Mouse (Mus musculus) liver, embryonic 14.5 days (tissue): ENCODE measurements around the gene Rgsl1. TPM values are rescaled to one million over a fixed set of nuclear protein-coding genes. Genes with fewer than 3 reads are reported as not detected.

Source experiments
- ATAC-seq: fragments of 200-750 bp; cut with Nextera tagmentation; 2 replicates; pipeline ENCODE4 v1.8.0; 2017; ENCODE audit warnings: moderate number of reproducible peaks, mild to moderate bottlenecking, moderate library complexity; ENCODE audit not compliant: insufficient read depth
- DNase-seq, 3 experiments: peaks; one replicate each; pipeline ENCODE4 v3.0.0-alpha.2; 2012 to 2013; ENCODE audit warnings: low read depth in 3 of 3, low spot score in 3 of 3
- H3K27ac ChIP-seq: fragments of 300-500 bp; sonication (generic); 2 replicates; pipeline ENCODE4 v1.5.1; 2014; ENCODE audit warnings: moderate library complexity, mild to moderate bottlenecking, control low read depth, inconsistent platforms
- H3K27me3 ChIP-seq: fragments of 300-500 bp; sonication (generic); 2 replicates; pipeline ENCODE4 v1.6.1; 2014; ENCODE audit warnings: mild to moderate bottlenecking, low read length, moderate library complexity; ENCODE audit not compliant: control insufficient read depth, insufficient read depth
- H3K36me3 ChIP-seq: fragments of 300-500 bp; sonication (generic); replicated peaks from 2 replicates; pipeline ENCODE4 v1.6.1; 2014; ENCODE audit warnings: low read depth; ENCODE audit not compliant: control insufficient read depth, insufficient read depth
- H3K4me1 ChIP-seq, 2 experiments: fragments of 200-500 bp in 1 of 2; fragments of 300-500 bp in 1 of 2; sonication (generic) in 1 of 2; replicated peaks; 2 replicates each; pipeline ENCODE4 v1.6.1; 2012 to 2014; ENCODE audit warnings: antibody characterized with exemption in 1 of 2, inconsistent platforms in 1 of 2, low read length in 1 of 2; ENCODE audit not compliant: control insufficient read depth in 2 of 2, insufficient read depth in 2 of 2
- H3K4me2 ChIP-seq: fragments of 300-500 bp; sonication (generic); 2 replicates; pipeline ENCODE4 v1.6.1; 2014; ENCODE audit warnings: low read depth, mild to moderate bottlenecking, control low read depth, moderate library complexity
- H3K4me3 ChIP-seq, 2 experiments: fragments of 200-500 bp in 1 of 2; fragments of 300-500 bp in 1 of 2; sonication (generic) in 1 of 2; 2 replicates each; pipeline ENCODE4 v1.5.1; 2012 to 2014; ENCODE audit warnings: low read depth in 2 of 2, low read length in 2 of 2, mild to moderate bottlenecking in 2 of 2, control low read depth in 1 of 2, inconsistent platforms in 1 of 2, moderate library complexity in 1 of 2; ENCODE audit not compliant: insufficient read depth in 1 of 2
- H3K9ac ChIP-seq: fragments of 300-500 bp; sonication (generic); replicated peaks from 2 replicates; pipeline ENCODE4 v1.6.1; 2014; ENCODE audit warnings: mild to moderate bottlenecking, control low read depth, moderate library complexity
- H3K9me3 ChIP-seq: fragments of 300-500 bp; sonication (generic); 2 replicates; pipeline ENCODE4 v1.6.1; 2016; ENCODE audit warnings: low read length, mixed read lengths; ENCODE audit not compliant: control insufficient read depth
- CTCF ChIP-seq: IDR thresholded peaks from 2 replicates; pipeline ENCODE4 v1.5.1; 2016; ENCODE audit warnings: antibody characterized with exemption, low read depth, control low read depth
- EP300 ChIP-seq: IDR thresholded peaks from 2 replicates; pipeline ENCODE4 v1.6.1; 2016; ENCODE audit warnings: antibody characterized with exemption, low read depth
- WGBS: fragments of 180-500 bp; shearing (Covaris S2); extraction: QIAGEN DNeasy Blood & Tissue Kit; methylation state at CpG from one replicate; pipeline ENCODE4 v1.1.7; 2014; ENCODE audit not compliant: insufficient replicate concordance; 5-methylcytosine and 5-hydroxymethylcytosine counted together
- polyA plus RNA-seq, 2 experiments: library from polyadenylated mRNA; depleted of rRNA in 1 of 2; stranded (reverse) in 1 of 2; unstranded in 1 of 2; fragments of >200 nt; fragmentation: Nextera tagmentation in 1 of 2; extraction: Ambion mirVana in 1 of 2; gene quantifications; 2 replicates each; pipeline versions ENCODE4 v1.2.1 to v1.2.3; 2012 to 2014

Rgsl1 gene
- polyA plus RNA-seq, 2 experiments, result 0.03 TPM; not detected in 1

- H3K27ac ChIP-seq, result no peak overlapping the region
- TF ChIP-seq CTCF, result peak; percentile 65
- TF ChIP-seq EP300, result no peak
- ATAC-seq, result no peak
These were observed 36.5 kb downstream of the Rgsl1 start for GRCm38 (mm10) chr1:153807390-153807993.

GRCm38 (mm10) chr1:153803530-153803929, 40.4 kb downstream of the Rgsl1 start:
- H3K9me3 ChIP-seq, result no peaks in the 10 kb centered on the region
- no peak overlapping the region for H3K4me2 ChIP-seq
- DNase-seq, result no peak
- ATAC-seq, result no peak
- no peak overlapping the region for H3K27ac ChIP-seq
- no peak overlapping the region for H3K4me3 ChIP-seq
- no peak overlapping the region for H3K9ac ChIP-seq
- TF ChIP-seq CTCF, result no peak
- TF ChIP-seq EP300, result no peak
- no peaks in the 10 kb centered on the region for H3K27me3 ChIP-seq
- 45% methylated on average over 8 of the region's 8 CpGs for WGBS
- H3K36me3 ChIP-seq, result no peaks in the 10 kb centered on the region
- H3K4me1 ChIP-seq, result no peaks in the 10 kb centered on the region

More at GRCm38 (mm10) chr1:153807390-153807993, 36.5 kb downstream of the Rgsl1 start:
- Histone ChIP-seq H3K36me3 (no peaks in the 10 kb centered on the region), H3K27me3 (no peaks in the 10 kb centered on the region), H3K4me2 (peak overlapping the region; percentile 40; the same call in 1 of the 2 replicates), H3K4me3 (no peak overlapping the region), H3K4me1 (no peaks in the 10 kb centered on the region), H3K9ac (no peak overlapping the region), H3K9me3 (no peaks in the 10 kb centered on the region)
- peak in 2 of 3 experiments; percentile 13 for DNase-seq
- WGBS, result 25% methylated on average over 13 of the region's 13 CpGs

GRCm38 (mm10) chr1:153802691-153803090, 41.3 kb downstream of the Rgsl1 start:
- no peak overlapping the region for H3K27ac ChIP-seq
- H3K4me3 ChIP-seq, result no peak overlapping the region
- no peaks in the 10 kb centered on the region for H3K36me3 ChIP-seq
- no peaks in the 10 kb centered on the region for H3K9me3 ChIP-seq
- no peaks in the 10 kb centered on the region for H3K27me3 ChIP-seq
- no peak for TF ChIP-seq EP300
- ATAC-seq (no peak), DNase-seq (no peak)
- H3K4me1 ChIP-seq, result no peaks in the 10 kb centered on the region
- no peak overlapping the region for H3K9ac ChIP-seq
- 58% methylated on average over 7 of the region's 7 CpGs for WGBS
- no peak overlapping the region for H3K4me2 ChIP-seq

- H3K27me3 ChIP-seq, result no peaks in the 10 kb centered on the region
- no peak for ATAC-seq
- WGBS, result 54% methylated on average over 3 of the region's 3 CpGs
- DNase-seq, result no peak
- H3K9ac ChIP-seq, result no peak overlapping the region
- H3K4me1 ChIP-seq, result no peaks in the 10 kb centered on the region
- no peaks in the 10 kb centered on the region for H3K9me3 ChIP-seq
- TF ChIP-seq EP300, result no peak
- no peak for TF ChIP-seq CTCF
- no peaks in the 10 kb centered on the region for H3K36me3 ChIP-seq
- no peak overlapping the region for H3K27ac ChIP-seq
- H3K4me2 ChIP-seq, result no peak overlapping the region
- H3K4me3 ChIP-seq, result no peak overlapping the region
These were observed 49.7 kb downstream of the Rgsl1 start for GRCm38 (mm10) chr1:153794241-153794640.

GRCm38 (mm10) chr1:153790708-153791107, 53.2 kb downstream of the Rgsl1 start:
- no peak for TF ChIP-seq CTCF
- no peak for TF ChIP-seq EP300
- H3K4me1 ChIP-seq, result 0 out of 4 replicates have a peak, but pooled peaks cover 0 to 2% of the 10 kb centered on the region in 2 experiments
- no peak overlapping the region for H3K27ac ChIP-seq
- 9% methylated on average over 2 of the region's 2 CpGs for WGBS
- ATAC-seq, result no peak
- H3K9me3 ChIP-seq, result no peaks in the 10 kb centered on the region
- no peaks in the 10 kb centered on the region for H3K36me3 ChIP-seq
- no peak for DNase-seq
- no peak overlapping the region for H3K4me2 ChIP-seq
- H3K4me3 ChIP-seq, result no peak overlapping the region
- H3K9ac ChIP-seq, result no peak overlapping the region
- no peaks in the 10 kb centered on the region for H3K27me3 ChIP-seq
